Comparison of ENCODE assay signal across 14 mouse cellular contexts in genomic region chr4:67589501-67589900, GRCm38 (mm10).
"Had no signal": no experiment of that assay in that cellular context is flagged by ENCODE, and none has a peak within 500 bp of the region (broad histone marks: within the 10 kb centered on the region; RNA-seq: fewer than 3 reads in every experiment).

No protein-coding gene starts in this region.

- H3K27ac ChIP-seq: kidney, postnatal 0 days; limb, embryonic 15.5 days; liver, embryonic 12.5 days; midbrain, embryonic 10.5 days; neural tube, embryonic 15.5 days had no signal

- DNase-seq: kidney, adult 9 months; kidney, postnatal 36 days; lung, embryonic 14.5 days; lung, postnatal 10 days; lung, postnatal 4 days; spleen, adult 18-20 months; thymus, adult 18-20 months; thymus, postnatal 14 days had no signal

- ATAC-seq: liver, embryonic 12.5 days had no signal

- H3K9ac ChIP-seq: limb, embryonic 15.5 days; liver, embryonic 12.5 days; lung, embryonic 14.5 days; neural tube, embryonic 15.5 days had no signal

- H3K36me3 ChIP-seq: limb, embryonic 15.5 days; liver, embryonic 12.5 days; midbrain, embryonic 10.5 days; neural tube, embryonic 15.5 days had no signal

- H3K4me2 ChIP-seq: limb, embryonic 15.5 days; liver, embryonic 12.5 days; lung, embryonic 14.5 days; neural tube, embryonic 15.5 days had no signal

- H3K27me3 ChIP-seq: limb, embryonic 15.5 days; liver, embryonic 12.5 days; neural tube, embryonic 15.5 days had no signal

- H3K4me3 ChIP-seq: limb, embryonic 15.5 days; liver, embryonic 12.5 days; midbrain, embryonic 10.5 days; myocyte; neural tube, embryonic 15.5 days had no signal

- H3K4me1 ChIP-seq: limb, embryonic 15.5 days; liver, embryonic 12.5 days; midbrain, embryonic 10.5 days had no signal

- H3K9me3 ChIP-seq: limb, embryonic 15.5 days; liver, embryonic 12.5 days; midbrain, embryonic 10.5 days; neural tube, embryonic 15.5 days had no signal
